ENCODE assay signal across 8 mouse cellular contexts in the genomic region with DNA sequence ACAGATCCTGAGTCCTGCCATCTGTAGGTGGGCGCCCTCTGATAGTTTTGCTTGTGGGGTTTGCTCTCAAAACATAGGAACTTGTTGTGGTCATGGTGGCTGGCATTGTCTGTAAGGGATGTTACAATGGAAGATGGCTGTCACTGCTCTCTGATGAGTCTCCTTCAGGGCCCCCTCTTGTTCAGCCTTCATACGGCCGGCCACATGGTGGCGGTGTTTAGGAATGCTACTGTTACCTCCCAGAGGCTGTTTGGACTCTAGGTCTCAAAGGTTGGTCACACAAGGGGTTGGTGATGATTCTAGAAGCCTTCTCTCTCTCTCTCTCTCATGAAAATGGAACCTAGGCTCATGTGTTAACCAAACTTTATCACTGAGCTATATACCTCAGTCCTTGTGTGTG.
DNase-seq lines count a peak whose midpoint lies in the region; ATAC-seq and TF ChIP-seq lines count a peak whose summit lies in the region.
"Had no signal": no experiment of that assay in that cellular context is flagged by ENCODE, and none has a peak within 500 bp of the region (broad histone marks: within the 10 kb centered on the region; RNA-seq: fewer than 3 reads in every experiment).

No protein-coding gene starts in this region.

- WGBS in intestine, postnatal 0 days: 89% methylated on average over 4 of the region's 4 CpGs
- WGBS in intestine, embryonic 15.5 days: 84% methylated on average over 4 of the region's 4 CpGs

- no peaks in the 10 kb centered on the region for H3K4me1 ChIP-seq in intestine, postnatal 0 days (replicated peaks; ENCODE audit: control insufficient read depth, insufficient read depth, low read length)
- 0 out of 2 replicates have a peak, but pooled peaks cover 3% of the 10 kb centered on the region for H3K4me1 ChIP-seq in intestine, embryonic 15.5 days (replicated peaks)
- peaks cover 5% of the 10 kb centered on the region for H3K4me1 ChIP-seq in ES-Bruce4 (ENCODE audit: control insufficient read depth, insufficient read depth, low read length)

- TF ChIP-seq CTCF in intestine, postnatal 0 days (IDR thresholded peaks at IDR 0.05; ENCODE audit: low read depth): peak; percentile 67
- peak; percentile 68 for TF ChIP-seq CTCF in ES-Bruce4 (IDR thresholded peaks at IDR 0.05; ENCODE audit: low read depth, low read length)

- TF ChIP-seq POLR2A in ES-Bruce4 (IDR thresholded peaks at IDR 0.05; ENCODE audit: insufficient read depth, low read length): no peak

- no peak for ATAC-seq in intestine, postnatal 0 days
- ATAC-seq in intestine, embryonic 15.5 days: no peak

- no peak for TF ChIP-seq EP300 in ES-Bruce4 (IDR thresholded peaks at IDR 0.05; ENCODE audit: insufficient read depth, low read depth, low read length)

- no peak overlapping the region for H3K27ac ChIP-seq in intestine, postnatal 0 days (ENCODE audit: low read depth, low read length)
- H3K27ac ChIP-seq in intestine, embryonic 15.5 days: no peak overlapping the region
- no peak overlapping the region for H3K27ac ChIP-seq in ES-Bruce4 (ENCODE audit: insufficient read depth, low read length)

- no peak overlapping the region for H3K9ac ChIP-seq in intestine, postnatal 0 days (ENCODE audit: low read depth, low read length)
- no peak overlapping the region for H3K9ac ChIP-seq in intestine, embryonic 15.5 days
- H3K9ac ChIP-seq in ES-Bruce4 (ENCODE audit: low read depth, poor library complexity, severe bottlenecking): no peak overlapping the region

- H3K9me3 ChIP-seq in intestine, postnatal 0 days (ENCODE audit: control insufficient read depth): no peaks in the 10 kb centered on the region
- no peaks in the 10 kb centered on the region for H3K9me3 ChIP-seq in intestine, embryonic 15.5 days
- H3K9me3 ChIP-seq in ES-Bruce4 (replicated peaks; ENCODE audit: control insufficient read depth, insufficient read depth, low read length, poor library complexity, severe bottlenecking): peaks cover 6% of the 10 kb centered on the region

- H3K4me2 ChIP-seq in intestine, postnatal 0 days (replicated peaks; ENCODE audit: low read depth): no peak overlapping the region
- no peak overlapping the region for H3K4me2 ChIP-seq in intestine, embryonic 15.5 days (replicated peaks)

- DNase-seq in A20 (ENCODE audit: low read depth, low spot score): peak; percentile 43
- peak; percentile 43 for DNase-seq in lung, postnatal 10 days
- DNase-seq in spleen, postnatal 4 days (ENCODE audit: low spot score in 2 of 2): no peak
- no peak for DNase-seq in urinary bladder, adult 18-20 months (ENCODE audit: low spot score in 2 of 2)
- DNase-seq: adrenal gland, adult 8-10 months had no signal

- no peaks in the 10 kb centered on the region for H3K27me3 ChIP-seq in intestine, postnatal 0 days (replicated peaks; ENCODE audit: control insufficient read depth, insufficient read depth, low read length)
- H3K27me3 ChIP-seq in intestine, embryonic 15.5 days (replicated peaks): no peaks in the 10 kb centered on the region
- H3K27me3 ChIP-seq in ES-Bruce4 (ENCODE audit: control insufficient read depth, insufficient read depth, low read length, poor library complexity, severe bottlenecking): no peaks in the 10 kb centered on the region

- no peaks in the 10 kb centered on the region for H3K36me3 ChIP-seq in intestine, postnatal 0 days (ENCODE audit: control insufficient read depth, insufficient read depth)
- H3K36me3 ChIP-seq in intestine, embryonic 15.5 days: no peaks in the 10 kb centered on the region
- H3K36me3 ChIP-seq in ES-Bruce4 (ENCODE audit: control insufficient read depth, insufficient read depth, low read length, poor library complexity, severe bottlenecking): no peaks in the 10 kb centered on the region

- no peak overlapping the region for H3K4me3 ChIP-seq in intestine, postnatal 0 days (ENCODE audit: low read depth, low read length)
- H3K4me3 ChIP-seq in intestine, embryonic 15.5 days (replicated peaks): no peak overlapping the region
- no peak overlapping the region for H3K4me3 ChIP-seq in ES-Bruce4 (ENCODE audit: low read depth, low read length)

Comparison
In these comparisons a context has a peak if more than half of its experiments do, and no peak if none do; other contexts are left out.
1. DNase-seq: peak in A20 (single experiment) and lung, postnatal 10 days (single experiment); none in spleen, postnatal 4 days (0 of 2) and urinary bladder, adult 18-20 months (0 of 2).